Mouse (Mus musculus): ENCODE data around the gene Hoxd10. TPM values are rescaled to one million over a fixed set of nuclear protein-coding genes. Genes with fewer than 3 reads are reported as not detected.

Hoxd10 gene
- polyA plus RNA-seq, 1 experiment from 2014 or later: not detected

GRCm38 (mm10) chr2:74731799-74732512 is 40.2 kb downstream of the Hoxd10 start:
- H3K36me3 ChIP-seq (replicated peaks): no peaks in the 10 kb centered on the region
- H3K9ac ChIP-seq: no peak overlapping the region
- no peak overlapping the region for H3K4me2 ChIP-seq
- WGBS (ENCODE audit: insufficient replicate concordance): 17% methylated on average over 9 of the region's 9 CpGs
- H3K4me1 ChIP-seq (replicated peaks): no peaks in the 10 kb centered on the region
- no peak overlapping the region for H3K27ac ChIP-seq (replicated peaks)
- H3K9me3 ChIP-seq (replicated peaks): no peaks in the 10 kb centered on the region
- ATAC-seq (ENCODE audit: insufficient read depth): no peak
- H3K27me3 ChIP-seq: peaks cover 99% of the 10 kb centered on the region
- no peak overlapping the region for H3K4me3 ChIP-seq (replicated peaks)

- ATAC-seq (ENCODE audit: insufficient read depth): no peak
- no peak overlapping the region for H3K9ac ChIP-seq
- no peaks in the 10 kb centered on the region for H3K9me3 ChIP-seq (replicated peaks)
- 2% methylated on average over 52 of the region's 52 CpGs for WGBS (ENCODE audit: insufficient replicate concordance)
- no peaks in the 10 kb centered on the region for H3K36me3 ChIP-seq (replicated peaks)
- H3K4me2 ChIP-seq: no peak overlapping the region
- no peaks in the 10 kb centered on the region for H3K4me1 ChIP-seq (replicated peaks)
- no peak overlapping the region for H3K27ac ChIP-seq (replicated peaks)
- peaks cover 99% of the 10 kb centered on the region for H3K27me3 ChIP-seq
- no peak overlapping the region for H3K4me3 ChIP-seq (replicated peaks)
These were observed 41.0 kb downstream of the Hoxd10 start for GRCm38 (mm10) chr2:74732513-74733316.

GRCm38 (mm10) chr2:74733317-74733661 is 41.6 kb downstream of the Hoxd10 start:
- no peaks in the 10 kb centered on the region for H3K36me3 ChIP-seq (replicated peaks)
- no peak for ATAC-seq (ENCODE audit: insufficient read depth)
- H3K27me3 ChIP-seq: peaks cover 99% of the 10 kb centered on the region
- H3K27ac ChIP-seq (replicated peaks): no peak overlapping the region
- H3K4me3 ChIP-seq (replicated peaks): no peak overlapping the region
- under 1% methylated on average over 16 of the region's 16 CpGs for WGBS (ENCODE audit: insufficient replicate concordance)
- no peak overlapping the region for H3K9ac ChIP-seq
- H3K4me2 ChIP-seq: no peak overlapping the region
- no peaks in the 10 kb centered on the region for H3K9me3 ChIP-seq (replicated peaks)
- H3K4me1 ChIP-seq (replicated peaks): no peaks in the 10 kb centered on the region

GRCm38 (mm10) chr2:74733765-74734164 is 42.0 kb downstream of the Hoxd10 start:
- Histone ChIP-seq H3K4me1 (replicated peaks) (no peaks in the 10 kb centered on the region), H3K9me3 (replicated peaks) (no peaks in the 10 kb centered on the region), H3K36me3 (replicated peaks) (no peaks in the 10 kb centered on the region), H3K27ac (replicated peaks) (no peak overlapping the region), H3K9ac (no peak overlapping the region), H3K27me3 (peaks cover 99% of the 10 kb centered on the region), H3K4me2 (no peak overlapping the region), H3K4me3 (replicated peaks) (no peak overlapping the region)
- WGBS (ENCODE audit: insufficient replicate concordance): 6% methylated on average over 6 of the region's 6 CpGs
- ATAC-seq (ENCODE audit: insufficient read depth): no peak

- WGBS (ENCODE audit: insufficient replicate concordance): 5% methylated on average over 13 of the region's 13 CpGs
- Histone ChIP-seq H3K27ac (replicated peaks) (no peak overlapping the region), H3K4me1 (replicated peaks) (no peaks in the 10 kb centered on the region), H3K4me3 (replicated peaks) (no peak overlapping the region), H3K9me3 (replicated peaks) (no peaks in the 10 kb centered on the region), H3K4me2 (no peak overlapping the region), H3K36me3 (replicated peaks) (no peaks in the 10 kb centered on the region), H3K9ac (no peak overlapping the region), H3K27me3 (peaks cover 99% of the 10 kb centered on the region)
- no peak for ATAC-seq (ENCODE audit: insufficient read depth)
These were observed 42.7 kb downstream of the Hoxd10 start for GRCm38 (mm10) chr2:74734451-74734850.

GRCm38 (mm10) chr2:74734996-74735811 is 43.5 kb downstream of the Hoxd10 start:
- no peak overlapping the region for H3K9ac ChIP-seq
- H3K36me3 ChIP-seq (replicated peaks): no peaks in the 10 kb centered on the region
- no peak overlapping the region for H3K27ac ChIP-seq (replicated peaks)
- no peak overlapping the region for H3K4me3 ChIP-seq (replicated peaks)
- 9% methylated on average over 27 of the region's 27 CpGs for WGBS (ENCODE audit: insufficient replicate concordance)
- H3K9me3 ChIP-seq (replicated peaks): no peaks in the 10 kb centered on the region
- no peak overlapping the region for H3K4me2 ChIP-seq
- no peak for ATAC-seq (ENCODE audit: insufficient read depth)
- H3K27me3 ChIP-seq: peaks cover 100% of the 10 kb centered on the region
- H3K4me1 ChIP-seq (replicated peaks): no peaks in the 10 kb centered on the region

GRCm38 (mm10) chr2:74735851-74736687 is 44.3 kb downstream of the Hoxd10 start:
- Histone ChIP-seq H3K9me3 (replicated peaks) (no peaks in the 10 kb centered on the region), H3K4me1 (replicated peaks) (no peaks in the 10 kb centered on the region), H3K4me3 (replicated peaks) (no peak overlapping the region), H3K36me3 (replicated peaks) (no peaks in the 10 kb centered on the region), H3K27me3 (peaks cover 100% of the 10 kb centered on the region), H3K4me2 (no peak overlapping the region; the same call in 1 of the 2 replicates), H3K27ac (replicated peaks) (no peak overlapping the region), H3K9ac (no peak overlapping the region)
- no peak for ATAC-seq (ENCODE audit: insufficient read depth)
- WGBS (ENCODE audit: insufficient replicate concordance): 2% methylated on average over 42 of the region's 42 CpGs

GRCm38 (mm10) chr2:74736688-74737577 is 45.2 kb downstream of the Hoxd10 start:
- Histone ChIP-seq H3K4me1 (replicated peaks) (no peaks in the 10 kb centered on the region), H3K9ac (no peak overlapping the region), H3K36me3 (replicated peaks) (no peaks in the 10 kb centered on the region), H3K9me3 (replicated peaks) (no peaks in the 10 kb centered on the region), H3K27me3 (peaks cover 100% of the 10 kb centered on the region), H3K4me2 (no peak overlapping the region), H3K4me3 (replicated peaks) (no peak overlapping the region), H3K27ac (replicated peaks) (no peak overlapping the region)
- 14% methylated on average over 15 of the region's 15 CpGs for WGBS (ENCODE audit: insufficient replicate concordance)
- no peak for ATAC-seq (ENCODE audit: insufficient read depth)

GRCm38 (mm10) chr2:74737578-74738070 is 45.9 kb downstream of the Hoxd10 start:
- H3K9ac ChIP-seq: no peak overlapping the region
- ATAC-seq (ENCODE audit: insufficient read depth): no peak
- no peak overlapping the region for H3K4me2 ChIP-seq
- 19% methylated on average over 7 of the region's 7 CpGs for WGBS (ENCODE audit: insufficient replicate concordance)
- H3K27me3 ChIP-seq: peaks cover 100% of the 10 kb centered on the region
- H3K9me3 ChIP-seq (replicated peaks): no peaks in the 10 kb centered on the region
- H3K4me1 ChIP-seq (replicated peaks): no peaks in the 10 kb centered on the region
- H3K4me3 ChIP-seq (replicated peaks): no peak overlapping the region
- H3K36me3 ChIP-seq (replicated peaks): no peaks in the 10 kb centered on the region
- H3K27ac ChIP-seq (replicated peaks): no peak overlapping the region
